Mouse (Mus musculus) forebrain, embryonic 14.5 days (tissue): Measurements from ENCODE around the gene Siae. TPM values are rescaled to one million over a fixed set of nuclear protein-coding genes. Genes with fewer than 3 reads are reported as not detected.

Source experiments
- ATAC-seq: fragments of 200-750 bp; cut with Nextera tagmentation; 2 replicates; pipeline ENCODE4 v1.8.0; 2017; ENCODE audit warnings: mild to moderate bottlenecking, moderate library complexity
- DNase-seq: peaks from one replicate; pipeline ENCODE4 v3.0.0-alpha.2; 2015; ENCODE audit warnings: low spot score
- H3K27ac ChIP-seq: fragments of 300-500 bp; sonication (generic); 2 replicates; pipeline ENCODE4 v1.5.1; 2014; ENCODE audit warnings: low read depth, mild to moderate bottlenecking, control low read depth, low read length, moderate library complexity
- H3K27me3 ChIP-seq: fragments of 300-500 bp; sonication (generic); replicated peaks from 2 replicates; pipeline ENCODE4 v1.6.1; 2014; ENCODE audit warnings: low read length, control low read depth, mixed read lengths; ENCODE audit not compliant: control insufficient read depth, insufficient read depth
- H3K36me3 ChIP-seq: fragments of 300-500 bp; sonication (generic); 2 replicates; pipeline ENCODE4 v1.6.1; 2014; ENCODE audit warnings: low read length, control low read depth; ENCODE audit not compliant: control insufficient read depth, insufficient read depth
- H3K4me1 ChIP-seq: fragments of 300-500 bp; sonication (generic); 2 replicates; pipeline ENCODE4 v1.6.1; 2014; ENCODE audit warnings: antibody characterized with exemption, low read length, control low read depth; ENCODE audit not compliant: control insufficient read depth, insufficient read depth
- H3K4me2 ChIP-seq: fragments of 300-500 bp; sonication (generic); 2 replicates; pipeline ENCODE4 v1.6.1; 2014; ENCODE audit warnings: mild to moderate bottlenecking, control low read depth, low read length
- H3K4me3 ChIP-seq: fragments of 300-500 bp; sonication (generic); 2 replicates; pipeline ENCODE4 v1.5.1; 2014; ENCODE audit warnings: low read depth, low read length, control low read depth
- H3K9ac ChIP-seq: fragments of 300-500 bp; sonication (generic); 2 replicates; pipeline ENCODE4 v1.6.1; 2014; ENCODE audit warnings: mild to moderate bottlenecking, low read length, control low read depth, moderate library complexity
- H3K9me3 ChIP-seq: fragments of 300-500 bp; sonication (generic); replicated peaks from 2 replicates; pipeline ENCODE4 v1.6.1; 2016; ENCODE audit warnings: low read length, control low read depth, mixed read lengths; ENCODE audit not compliant: control insufficient read depth
- WGBS: fragments of 180-500 bp; shearing (Covaris S2); extraction: QIAGEN DNeasy Blood & Tissue Kit; methylation state at CpG from one replicate; pipeline ENCODE4 v1.1.7; 2014; 5-methylcytosine and 5-hydroxymethylcytosine counted together
- polyA plus RNA-seq: library from polyadenylated mRNA; unstranded; fragments of >200 nt; fragmentation: Nextera tagmentation; extraction: Ambion mirVana; gene quantifications from 2 replicates; pipeline ENCODE4 v1.2.1, GENCODE M21; 2014

The Siae gene
- polyA plus RNA-seq, 1 experiment from 2014 or later: 8.5 TPM

DNA sequence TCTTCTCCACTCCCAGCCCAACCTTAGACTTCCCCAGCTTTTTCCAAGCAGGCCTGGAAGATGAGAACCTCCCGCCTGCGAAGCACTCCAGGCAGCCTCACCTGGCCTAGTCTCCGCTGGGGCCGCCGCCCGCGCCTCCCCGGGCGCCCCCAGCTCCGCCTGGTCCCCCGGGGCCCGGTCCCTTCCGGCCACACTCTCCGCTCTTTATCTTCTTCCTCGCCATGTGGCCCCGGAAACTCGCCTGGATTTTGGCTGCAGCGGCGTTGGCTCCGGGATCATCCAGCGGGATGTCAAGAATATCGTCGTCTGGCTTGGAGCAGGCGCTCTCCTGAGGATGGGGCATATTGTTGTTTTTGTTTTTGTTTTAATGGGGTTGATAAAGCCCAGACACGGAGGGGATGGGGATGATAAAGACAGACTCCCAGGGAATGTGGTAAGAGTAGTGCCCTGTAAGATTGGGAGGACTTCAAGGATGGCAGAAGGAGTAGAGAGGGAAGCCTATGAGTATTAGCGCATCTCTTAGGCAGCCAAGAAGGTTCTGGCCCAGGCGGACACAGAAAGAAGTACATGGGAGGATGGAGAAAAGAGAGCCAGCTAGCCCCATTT is 9.5 kb upstream of the Siae start:
- DNase-seq: no peak
- WGBS: 22% methylated on average over 27 of the region's 27 CpGs
- peaks cover 29% of the 10 kb centered on the region for H3K27me3 ChIP-seq

DNA sequence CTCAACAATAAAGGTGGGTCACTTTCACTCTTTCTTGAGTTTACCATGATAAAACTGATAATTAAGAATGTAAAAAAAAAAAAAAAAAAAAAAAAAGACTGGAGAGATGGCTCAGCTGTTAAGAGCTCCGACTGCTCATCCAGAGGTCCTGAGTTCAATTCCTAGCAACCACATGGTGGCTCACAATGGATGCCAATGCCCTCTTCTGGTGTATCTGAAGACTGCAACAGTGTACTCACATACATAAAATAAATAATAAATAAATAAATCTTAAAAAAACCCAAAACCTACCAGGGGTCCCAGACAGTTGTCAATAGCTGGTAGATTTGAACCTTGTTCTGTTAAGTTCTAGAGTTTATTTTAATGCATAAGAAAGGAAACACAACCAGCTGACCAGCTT is 8.6 kb upstream of the Siae start:
- peaks cover 39% of the 10 kb centered on the region for H3K27me3 ChIP-seq
- no peak overlapping the region for H3K27ac ChIP-seq
- DNase-seq (no peak), ATAC-seq (no peak)
- no peak overlapping the region for H3K4me2 ChIP-seq
- peaks cover 8% of the 10 kb centered on the region for H3K4me1 ChIP-seq
- H3K9ac ChIP-seq: no peak overlapping the region
- WGBS: 94% methylated on average over 1 of the region's 1 CpGs
- H3K36me3 ChIP-seq: no peaks in the 10 kb centered on the region
- no peak overlapping the region for H3K4me3 ChIP-seq
- no peaks in the 10 kb centered on the region for H3K9me3 ChIP-seq

More for the DNA sequence above, 9.5 kb upstream of the Siae start:
- Histone ChIP-seq H3K4me3 (no peak overlapping the region), H3K36me3 (no peaks in the 10 kb centered on the region), H3K9ac (no peak overlapping the region), H3K4me1 (peaks cover 6% of the 10 kb centered on the region; the same call in 1 of the 2 replicates), H3K4me2 (no peak overlapping the region), H3K27ac (no peak overlapping the region), H3K9me3 (no peaks in the 10 kb centered on the region)
- 0 out of 2 replicates have a peak, but pooled peaks have one; percentile 18 for ATAC-seq

DNA sequence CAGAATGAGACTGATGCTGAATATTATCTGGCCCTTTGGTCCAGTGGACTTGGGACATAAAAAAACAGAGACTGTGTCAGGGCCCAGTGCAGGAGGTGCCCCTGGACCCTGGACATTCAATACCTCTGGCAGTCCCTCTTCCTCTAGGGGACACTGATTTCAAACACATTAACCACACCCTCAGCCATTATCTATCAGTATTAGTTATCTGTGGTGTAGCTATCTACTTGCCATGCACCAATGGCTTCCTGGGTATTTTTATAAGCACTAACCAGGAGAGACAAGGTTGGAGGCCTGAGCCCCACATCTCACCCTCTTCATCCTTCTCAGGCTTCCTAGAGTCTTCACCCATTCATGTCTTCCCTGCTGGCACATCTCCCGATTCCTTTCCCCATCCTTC is 5.1 kb upstream of the Siae start:
- no peaks in the 10 kb centered on the region for H3K36me3 ChIP-seq
- H3K4me3 ChIP-seq: no peak overlapping the region
- no peak overlapping the region for H3K4me2 ChIP-seq
- no peak overlapping the region for H3K9ac ChIP-seq
- DNase-seq: no peak
- peaks cover 16% of the 10 kb centered on the region for H3K4me1 ChIP-seq
- H3K9me3 ChIP-seq: no peaks in the 10 kb centered on the region
- ATAC-seq: no peak
- peaks cover 44% of the 10 kb centered on the region for H3K27me3 ChIP-seq
- no peak overlapping the region for H3K27ac ChIP-seq
- WGBS: 71% methylated on average over 1 of the region's 1 CpGs

DNA sequence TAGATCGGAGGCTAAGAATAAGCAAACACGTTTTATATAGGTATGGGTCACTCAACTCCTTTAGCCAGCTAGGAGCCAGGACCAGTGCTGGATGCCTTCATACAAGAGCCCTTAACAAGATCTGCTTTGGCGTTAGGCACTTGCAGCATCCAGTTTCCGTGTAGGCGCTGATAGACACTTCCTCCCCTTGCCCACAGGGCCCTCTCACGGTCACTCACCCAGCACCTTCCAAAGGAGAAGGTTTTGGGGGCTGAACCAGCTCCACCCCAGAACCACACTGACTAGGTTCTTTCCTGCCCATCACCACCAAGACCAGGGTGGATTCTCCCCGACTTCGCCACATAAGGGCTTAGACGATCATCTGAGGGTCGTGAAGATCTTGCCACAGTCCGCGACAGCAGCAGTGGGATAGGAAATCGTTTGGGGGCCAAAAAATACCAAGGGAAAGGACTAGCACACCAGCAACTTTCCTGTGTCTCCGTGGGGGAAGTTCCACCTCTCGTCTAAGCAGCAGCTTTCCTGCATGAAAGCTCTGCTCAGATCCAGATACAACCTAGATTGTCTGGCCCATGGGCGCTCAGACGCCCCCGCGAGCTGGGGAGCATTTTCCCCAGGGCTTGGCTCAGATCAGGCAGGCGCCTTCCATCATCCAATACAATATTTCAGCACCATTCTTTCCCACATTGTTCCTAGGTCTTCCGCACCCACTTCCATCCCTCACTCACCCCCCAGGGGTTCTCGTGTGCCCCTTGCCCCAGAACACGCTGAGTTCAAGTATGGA is 3.6 kb upstream of the Siae start:
- H3K36me3 ChIP-seq: no peaks in the 10 kb centered on the region
- peak overlapping the region; percentile 54 for H3K9ac ChIP-seq
- ATAC-seq: no peak; the same call in 1 of the 2 replicates
- H3K9me3 ChIP-seq: no peaks in the 10 kb centered on the region
- WGBS: 2% methylated on average over 23 of the region's 23 CpGs
- DNase-seq: no peak
- peaks cover 16% of the 10 kb centered on the region for H3K4me1 ChIP-seq
- H3K27me3 ChIP-seq: peaks cover 32% of the 10 kb centered on the region
- no peak overlapping the region for H3K27ac ChIP-seq
- peak overlapping the region; percentile 90 for H3K4me2 ChIP-seq
- peak overlapping the region; percentile 37 for H3K4me3 ChIP-seq

DNA sequence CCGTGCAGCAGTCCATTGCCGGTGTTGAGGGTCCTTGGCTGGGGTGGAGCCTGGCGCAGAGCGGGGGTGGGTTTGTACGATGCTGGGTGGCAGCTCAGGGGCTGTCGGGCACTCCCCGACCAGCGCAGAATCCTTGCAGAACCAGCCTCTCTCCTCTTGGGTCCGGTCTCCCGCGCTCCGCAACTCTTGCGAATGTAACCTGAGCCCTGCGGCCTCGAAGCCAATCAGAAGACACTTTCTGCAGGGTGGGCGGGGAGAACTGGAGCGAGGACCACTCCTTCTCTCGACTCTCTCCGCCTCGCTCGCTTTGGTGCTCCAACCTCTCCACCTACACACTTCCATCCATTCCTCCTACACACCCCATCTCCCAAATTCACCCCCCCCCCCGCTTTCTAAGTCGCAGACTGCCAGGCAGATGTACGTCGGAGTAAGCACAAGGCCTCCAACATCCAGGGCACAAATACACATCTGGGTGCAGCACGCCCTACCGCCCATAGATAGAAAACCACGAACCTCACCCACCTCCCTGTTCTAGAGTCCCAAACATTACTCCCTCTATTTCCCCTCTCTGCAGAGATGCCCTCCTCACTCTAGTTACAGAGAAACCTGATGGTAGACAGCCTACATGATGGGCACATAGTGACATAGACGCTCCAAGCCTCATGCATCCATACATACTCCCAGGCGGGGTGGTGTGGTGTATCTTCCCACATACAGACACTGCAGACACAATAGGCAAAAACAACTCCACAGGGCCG is 2.8 kb upstream of the Siae start, which contains the start of gene Nrgn:
TSS of gene Nrgn (minus strand) at position 369 of the 758 bp plus-strand sequence.
- peaks cover 16% of the 10 kb centered on the region for H3K4me1 ChIP-seq
- peak; percentile 92 for DNase-seq
- 3% methylated on average over 31 of the region's 31 CpGs for WGBS
- peak within 1 kb of the TSS; percentile 90 for H3K4me2 ChIP-seq
- H3K4me3 ChIP-seq: peak within 1 kb of the TSS; percentile 37
- H3K9ac ChIP-seq: peak within 1 kb of the TSS; percentile 54
- peak; percentile 95 for ATAC-seq
- no peaks in the 10 kb centered on the region for H3K9me3 ChIP-seq
- no peaks in the 10 kb centered on the region for H3K36me3 ChIP-seq
- H3K27me3 ChIP-seq: peaks cover 30% of the 10 kb centered on the region
- H3K27ac ChIP-seq: no peak within 1 kb of the TSS

DNA sequence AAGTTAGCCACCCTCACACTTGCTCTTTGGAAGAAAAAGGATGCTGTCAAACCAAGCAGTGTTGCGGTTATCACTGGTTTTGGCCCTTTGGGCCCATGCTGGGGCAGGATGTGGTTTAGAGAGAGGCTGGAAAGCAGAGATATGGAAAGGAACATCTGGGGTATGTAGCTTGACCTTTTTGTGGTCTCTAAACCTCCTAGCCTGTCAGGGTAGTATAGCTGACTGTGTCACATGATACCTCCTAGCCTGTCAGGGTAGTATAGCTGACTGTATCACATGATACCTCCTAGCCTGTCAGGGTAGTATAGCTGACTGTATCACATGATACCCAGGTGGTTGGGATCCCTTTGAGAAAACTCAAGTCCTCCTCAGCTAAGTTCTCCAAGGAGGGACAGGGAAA is 1.2 kb upstream of the Siae start:
- H3K9me3 ChIP-seq: no peaks in the 10 kb centered on the region
- DNase-seq: no peak
- H3K4me3 ChIP-seq: no peak overlapping the region
- ATAC-seq: no peak
- no peak overlapping the region for H3K4me2 ChIP-seq
- H3K27me3 ChIP-seq: peaks cover 21% of the 10 kb centered on the region
- 91% methylated on average over 1 of the region's 1 CpGs for WGBS
- H3K27ac ChIP-seq: no peak overlapping the region
- no peak overlapping the region for H3K9ac ChIP-seq
- H3K4me1 ChIP-seq: peaks cover 16% of the 10 kb centered on the region
- H3K36me3 ChIP-seq: no peaks in the 10 kb centered on the region

DNA sequence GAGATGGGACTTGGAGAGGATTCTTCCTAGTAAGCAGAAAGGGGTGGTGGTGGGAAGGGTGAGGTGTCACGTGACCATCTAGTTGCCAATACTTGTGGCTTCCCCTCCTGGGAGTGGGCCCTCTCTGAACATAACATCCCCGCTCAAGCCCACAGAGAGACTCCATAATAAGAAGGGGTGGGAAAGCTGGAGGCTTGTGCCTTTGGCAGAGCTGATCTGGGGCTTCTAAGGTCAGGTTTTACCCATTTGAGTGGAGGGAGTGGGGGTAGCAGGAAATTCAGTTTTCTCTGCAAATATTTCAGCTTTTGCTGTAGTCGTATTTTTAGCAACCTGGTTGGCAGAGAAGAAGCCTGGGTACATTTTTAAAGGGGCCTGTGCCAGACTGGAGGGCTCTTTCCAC is 868 bp downstream of the Siae start:
- H3K27ac ChIP-seq: no peak overlapping the region
- no peak overlapping the region for H3K4me2 ChIP-seq
- DNase-seq: no peak
- no peak overlapping the region for H3K4me3 ChIP-seq
- WGBS: 82% methylated on average over 3 of the region's 3 CpGs
- H3K9me3 ChIP-seq: no peaks in the 10 kb centered on the region
- no peak for ATAC-seq
- no peak overlapping the region for H3K9ac ChIP-seq
- peaks cover 16% of the 10 kb centered on the region for H3K4me1 ChIP-seq
- H3K36me3 ChIP-seq: no peaks in the 10 kb centered on the region
- H3K27me3 ChIP-seq: peaks cover 15% of the 10 kb centered on the region

DNA sequence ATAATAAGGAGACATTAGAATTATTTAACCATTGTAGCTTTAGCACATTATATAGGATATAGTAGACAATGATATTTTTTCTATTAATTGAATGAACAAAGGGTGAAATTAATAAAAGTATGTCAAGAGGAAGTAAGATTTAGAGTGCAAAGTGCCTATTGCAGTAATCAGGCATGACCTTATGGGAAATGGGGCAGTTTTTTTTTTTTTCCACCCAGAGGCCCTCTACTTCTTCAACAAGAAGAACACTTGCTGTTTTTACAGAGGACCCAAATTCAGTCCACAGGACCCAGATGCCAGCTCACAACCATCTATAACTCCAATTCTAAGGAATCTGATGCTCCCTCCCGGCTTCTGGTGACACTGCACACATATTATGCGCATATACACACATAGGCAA is 5.1 kb downstream of the Siae start:
- H3K27ac ChIP-seq: no peak overlapping the region
- H3K27me3 ChIP-seq: no peaks in the 10 kb centered on the region
- no peak for ATAC-seq
- DNase-seq: no peak
- no peak overlapping the region for H3K4me2 ChIP-seq
- H3K4me1 ChIP-seq: no peaks in the 10 kb centered on the region
- WGBS: 93% methylated on average over 2 of the region's 2 CpGs
- no peak overlapping the region for H3K9ac ChIP-seq
- no peaks in the 10 kb centered on the region for H3K9me3 ChIP-seq
- H3K36me3 ChIP-seq: no peaks in the 10 kb centered on the region
- no peak overlapping the region for H3K4me3 ChIP-seq
